Mouse (Mus musculus) brain, embryonic 14.5 days (tissue): ENCODE measurements around the gene Tmem54.

Source experiments
- CTCF ChIP-seq: fragments of 200-500 bp; IDR thresholded peaks from 2 replicates; pipeline ENCODE4 v1.5.1; 2012; ENCODE audit warnings: inconsistent platforms, mild to moderate bottlenecking, moderate library complexity, borderline replicate concordance; ENCODE audit not compliant: insufficient read depth, insufficient read length; ENCODE audit errors: extremely low read depth
- POLR2A ChIP-seq: fragments of 200-500 bp; IDR thresholded peaks from 2 replicates; pipeline ENCODE4 v1.6.1; 2012; ENCODE audit warnings: mild to moderate bottlenecking, inconsistent platforms, borderline replicate concordance; ENCODE audit not compliant: poor library complexity, insufficient read depth, insufficient read length, severe bottlenecking; ENCODE audit errors: extremely low read depth

DNA sequence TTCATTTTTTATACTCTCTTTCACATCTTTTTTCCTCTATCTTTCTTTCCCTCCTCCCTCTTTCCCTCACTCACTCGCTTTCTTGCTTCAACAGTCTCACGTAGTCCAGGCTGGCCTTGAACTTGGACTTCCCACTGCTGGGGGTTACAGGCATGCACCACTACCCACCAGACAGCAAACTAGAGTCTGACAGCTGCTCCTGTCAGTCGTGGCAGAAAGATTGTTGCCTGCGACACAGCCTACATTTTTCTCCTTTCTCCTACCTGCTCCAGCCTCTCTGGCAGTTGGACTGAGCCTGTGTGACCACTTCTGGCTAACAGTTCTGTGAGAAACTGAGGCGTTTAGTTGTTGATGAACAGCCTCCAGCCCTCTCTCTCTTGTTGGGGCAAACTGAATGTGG is 49.8 kb upstream of the Tmem54 start:
- TF ChIP-seq POLR2A (no peak), CTCF (no peak)
